Mouse (Mus musculus): Measurements from ENCODE around the gene Dnah2.
A peak's percentile ranks its signal among the peaks of the same experiment; 100 is the strongest.

The Dnah2 gene

DNA sequence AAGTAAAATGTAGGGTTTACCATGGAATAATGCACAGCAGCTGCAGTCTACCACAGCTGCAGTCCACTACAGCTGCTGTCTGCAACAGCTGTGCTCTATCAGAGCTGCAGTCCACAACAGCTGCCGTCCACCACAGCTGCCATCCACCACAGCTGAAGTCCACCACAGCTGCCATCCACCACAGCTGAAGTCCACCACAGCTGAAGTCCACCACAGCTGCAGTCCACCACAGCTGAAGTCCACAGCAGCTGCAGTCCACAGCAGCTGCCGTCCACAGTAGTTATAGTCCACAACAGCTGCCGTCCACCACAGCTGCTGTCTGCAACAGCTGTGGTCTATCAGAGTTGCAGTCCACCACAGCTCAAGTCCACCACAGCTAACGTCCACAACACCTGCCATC is 89.0 kb downstream of the Dnah2 start:
- DNase-seq, result no peak

DNA sequence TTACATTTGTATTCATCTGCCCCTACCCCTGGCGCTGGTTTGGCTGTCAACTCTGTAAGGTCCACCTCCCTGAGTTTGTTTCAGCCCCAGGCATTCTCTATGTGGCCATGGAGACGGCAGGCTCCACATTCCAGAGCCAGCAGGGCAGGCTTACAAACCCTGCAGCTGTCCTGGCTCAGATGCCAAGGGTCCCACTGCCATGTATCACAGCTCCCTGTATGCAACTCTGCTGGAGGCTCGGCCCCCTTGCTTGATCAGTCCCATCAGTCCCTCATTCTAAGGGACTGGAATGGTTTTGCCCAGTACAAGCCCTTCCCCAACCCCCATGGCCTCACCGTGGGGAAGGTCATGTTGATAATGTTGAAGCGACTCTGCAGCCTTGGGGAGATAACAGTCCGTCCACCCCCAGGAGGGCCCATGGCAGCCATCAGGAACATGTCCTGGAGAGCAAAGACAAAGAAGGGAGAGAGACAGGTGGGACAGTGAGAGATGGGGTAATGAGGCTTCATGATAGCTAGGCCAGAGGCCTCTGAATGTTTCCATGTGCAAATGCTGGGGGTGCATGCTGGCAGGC is 91.8 kb downstream of the Dnah2 start:
- peak; percentile 11 for DNase-seq

DNA sequence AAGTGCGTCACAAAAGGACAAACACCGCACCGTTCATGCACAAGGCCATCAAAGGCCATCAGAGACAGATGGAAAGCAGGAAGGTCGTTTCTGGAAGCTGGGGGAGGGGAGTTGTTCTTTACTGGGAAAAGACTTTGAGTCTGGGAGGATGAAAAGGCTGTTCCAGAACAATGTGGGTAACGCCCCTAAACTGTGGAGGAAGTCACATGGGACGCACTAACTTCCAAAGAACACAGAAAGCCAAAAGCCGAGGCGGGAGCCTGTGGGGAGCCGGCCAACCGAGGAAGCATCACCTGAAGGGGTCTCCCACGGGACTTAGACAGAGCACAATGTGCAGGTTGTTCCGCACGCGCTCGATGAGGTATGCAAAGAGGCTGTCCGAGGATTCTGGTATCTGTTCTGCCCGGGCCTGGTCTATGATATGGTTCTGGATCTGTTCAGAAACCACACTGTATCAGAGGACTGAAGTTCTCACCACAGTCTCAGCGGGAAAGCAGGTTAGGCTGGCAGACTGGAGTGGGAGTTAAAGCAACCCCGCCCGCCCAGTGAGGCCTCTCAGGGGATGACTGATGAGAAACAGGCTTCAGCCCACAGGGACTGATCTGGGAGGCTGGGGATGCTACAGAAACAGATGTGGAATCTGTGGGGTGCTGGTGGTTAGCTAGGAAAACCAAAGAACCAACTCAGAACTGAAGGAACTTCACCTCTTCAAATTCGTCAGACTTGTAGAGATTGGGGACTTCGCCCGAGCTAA is 96.6 kb downstream of the Dnah2 start:
- no peak for DNase-seq

DNA sequence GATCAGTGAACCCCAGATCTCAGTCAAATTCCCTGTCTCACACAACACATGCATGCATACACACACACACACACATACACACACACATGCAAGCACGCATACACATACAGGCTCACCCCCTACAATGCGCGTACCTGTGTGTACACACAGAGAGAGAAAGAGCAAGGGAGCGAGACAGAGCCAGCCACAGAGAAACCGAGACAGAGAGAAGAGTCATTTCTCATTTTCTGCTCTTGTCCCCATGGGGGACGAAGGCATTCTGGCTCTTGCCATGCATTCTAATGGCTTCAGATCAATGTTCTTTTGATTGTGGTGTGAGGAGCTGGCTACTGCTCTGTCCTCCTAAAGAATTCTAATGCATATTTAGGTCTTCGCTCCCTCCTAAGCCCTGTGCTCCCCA is 101.6 kb downstream of the Dnah2 start:
- DNase-seq, result no peak

DNA sequence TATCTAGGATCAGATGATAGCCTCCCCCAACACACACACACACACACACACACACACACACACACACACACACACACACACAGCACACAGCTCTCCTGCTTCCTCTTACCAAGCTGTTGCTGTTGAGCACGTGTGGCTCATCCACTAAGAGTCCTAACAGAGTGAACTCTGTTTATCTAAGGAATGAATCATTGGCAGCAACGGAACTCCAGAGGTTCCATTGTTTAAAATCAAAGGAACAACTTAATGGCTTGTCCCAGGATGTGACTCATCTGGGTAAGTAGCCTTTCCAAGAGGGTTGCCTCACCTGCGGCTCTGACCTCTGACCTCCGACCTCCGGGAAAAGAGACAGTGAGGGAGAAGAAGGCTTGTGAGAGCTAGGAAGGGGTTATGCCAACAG is 105.6 kb downstream of the Dnah2 start:
- DNase-seq, result no peak

DNA sequence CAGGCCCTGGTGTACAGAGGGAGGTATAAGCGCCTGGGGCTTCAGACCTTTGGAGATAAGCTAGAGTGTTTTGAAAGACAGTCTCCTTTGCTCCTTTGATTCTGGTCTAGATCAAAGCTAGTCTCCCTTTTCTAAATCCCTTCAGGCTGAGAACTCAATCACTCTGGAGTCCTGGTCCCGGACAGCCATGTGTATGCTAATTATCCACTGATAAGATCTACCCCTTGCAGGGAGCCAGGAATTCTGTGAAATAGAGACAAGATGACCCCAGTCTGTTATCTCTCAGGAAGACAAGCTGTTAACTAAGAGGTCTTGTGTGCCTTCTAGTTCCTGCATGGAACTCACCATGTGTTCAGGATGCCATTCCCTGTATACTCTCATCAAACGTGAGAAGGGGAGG is 111.6 kb downstream of the Dnah2 start:
- DNase-seq, result no peak

DNA sequence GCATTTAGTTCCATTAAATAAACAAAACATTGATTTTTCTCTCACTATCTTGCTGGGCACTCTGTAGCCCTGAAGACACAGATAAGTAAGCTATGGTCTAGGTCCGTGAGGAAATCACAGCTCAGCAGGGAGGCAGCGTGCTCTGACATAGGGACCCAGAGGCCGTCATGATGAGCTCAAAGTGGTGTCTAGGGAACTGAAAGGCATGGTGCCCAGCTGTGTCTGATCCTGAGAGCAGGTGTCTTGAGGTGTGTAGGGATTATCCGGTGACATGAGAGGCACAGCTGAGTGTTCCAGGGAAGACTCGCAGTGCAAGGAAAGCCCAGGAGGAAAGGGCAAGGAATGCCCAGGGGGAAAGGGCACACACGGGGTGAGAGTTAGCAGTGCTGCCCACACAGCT is 115.7 kb downstream of the Dnah2 start:
- no peak for DNase-seq

DNA sequence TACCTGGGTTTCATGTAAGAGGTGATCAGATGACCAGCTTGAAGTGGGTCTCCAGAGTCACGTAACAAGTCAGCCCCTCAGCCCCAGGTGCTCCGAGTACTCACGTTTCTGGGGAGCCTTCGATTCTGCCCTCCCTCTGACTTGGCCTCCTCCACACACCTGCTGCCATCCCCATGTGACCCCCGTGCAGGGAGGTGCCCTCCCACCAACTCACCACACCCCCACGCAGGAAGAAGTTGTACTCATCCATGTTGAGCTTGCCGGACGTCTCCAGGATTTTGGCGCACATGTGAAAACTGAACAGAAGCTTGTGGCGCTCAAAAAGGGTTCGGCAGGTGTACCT is 116.3 kb downstream of the Dnah2 start:
- DNase-seq, result no peak

DNA sequence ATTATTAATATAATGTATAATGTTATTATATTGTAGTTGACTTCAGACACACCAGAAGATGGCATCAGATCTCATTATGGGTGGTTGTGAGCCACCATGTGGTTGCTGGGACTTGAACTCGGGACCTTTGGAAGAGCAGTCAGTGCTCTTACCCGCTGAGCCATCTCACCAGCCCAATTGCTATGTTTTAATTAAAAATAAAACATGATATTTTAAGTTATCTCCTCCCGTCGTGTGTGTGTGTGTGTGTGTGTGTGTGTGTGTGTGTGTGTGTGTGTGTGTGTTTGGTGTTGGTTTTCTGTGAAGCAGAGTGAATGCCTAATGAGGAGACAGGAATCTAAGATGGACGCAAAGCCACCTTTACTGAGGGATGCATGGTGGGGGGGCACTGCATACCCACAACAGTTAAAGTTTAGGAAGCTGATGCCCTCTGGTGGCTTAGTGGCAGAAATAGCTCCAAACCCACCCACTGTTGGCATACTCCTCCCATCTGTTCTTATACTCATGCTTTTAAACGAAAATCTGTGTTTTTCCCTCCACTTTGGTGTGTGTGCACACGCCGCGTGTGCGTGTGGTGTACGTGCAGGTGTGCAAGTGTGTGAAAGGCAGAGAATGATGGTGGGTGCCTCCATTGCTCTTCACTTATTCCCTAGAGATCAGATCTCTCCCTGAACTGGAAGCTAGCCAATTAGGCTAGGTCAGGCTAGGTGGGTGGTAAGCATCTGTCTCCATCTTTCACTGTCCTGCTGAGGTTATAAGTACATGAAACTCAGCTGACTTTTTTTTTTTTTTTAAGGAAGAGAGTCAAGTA is 116.9 kb downstream of the Dnah2 start:
- peak; percentile 88 for DNase-seq

DNA sequence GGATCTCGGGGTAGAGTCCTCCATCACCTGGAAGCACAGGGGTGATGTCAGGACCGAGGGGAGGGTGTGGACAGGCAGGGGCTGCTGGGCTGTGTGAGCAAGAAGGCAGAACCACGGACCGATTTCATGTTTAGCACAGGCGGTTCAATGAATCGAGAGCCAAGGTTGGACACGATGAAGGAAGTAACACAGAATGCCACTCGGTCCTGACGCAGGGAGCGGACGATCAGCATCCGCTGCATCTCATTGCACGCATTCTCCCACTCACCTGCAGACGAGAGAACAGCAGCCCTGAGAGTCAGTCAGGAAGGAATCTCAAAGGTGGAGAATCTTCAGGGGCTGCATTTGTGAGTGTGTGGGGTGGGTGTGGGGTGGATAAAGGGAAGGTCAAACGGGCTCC is 118.3 kb downstream of the Dnah2 start:
- no peak for DNase-seq

DNA sequence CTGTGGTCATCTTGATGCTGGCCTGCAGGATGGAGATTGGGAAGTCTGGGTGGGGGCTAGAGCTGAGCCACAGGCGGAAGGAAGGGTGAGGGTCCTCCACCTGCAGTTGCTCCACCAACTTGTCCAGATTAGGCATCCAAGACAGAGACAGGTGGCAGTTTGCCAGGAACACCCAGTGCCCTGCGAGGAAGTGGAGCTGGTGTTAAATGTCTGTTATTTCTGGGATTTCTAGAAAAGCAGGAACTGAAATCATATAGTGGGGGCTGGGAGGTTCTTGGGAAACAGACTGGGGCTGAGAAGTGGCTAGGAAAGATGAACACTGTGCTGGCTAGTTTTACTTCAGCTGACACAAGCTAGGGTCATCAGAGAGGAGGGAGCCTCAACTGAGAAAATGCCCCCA is 119.6 kb downstream of the Dnah2 start:
- DNase-seq, result peak; percentile 63

DNA sequence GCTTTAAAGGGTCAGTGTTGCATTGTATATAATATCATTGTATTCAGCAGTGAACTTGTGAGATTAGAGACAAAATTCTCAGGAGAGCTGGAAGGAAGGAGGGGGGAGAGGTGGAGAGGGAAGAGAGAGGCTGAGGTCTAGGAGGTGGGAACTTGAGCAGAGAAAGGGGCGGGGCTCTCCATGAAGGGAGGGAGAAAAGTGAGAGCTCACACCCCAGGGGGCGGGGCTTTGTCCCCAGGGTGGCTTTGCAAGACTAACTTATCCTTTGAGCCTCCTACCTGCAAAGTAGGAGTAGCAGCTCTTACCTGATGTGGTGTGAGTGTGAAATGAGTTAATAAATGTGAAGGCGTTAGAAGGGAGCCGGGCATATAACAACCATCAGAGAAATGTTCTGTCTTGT is 120.2 kb downstream of the Dnah2 start:
- no peak for DNase-seq

DNA sequence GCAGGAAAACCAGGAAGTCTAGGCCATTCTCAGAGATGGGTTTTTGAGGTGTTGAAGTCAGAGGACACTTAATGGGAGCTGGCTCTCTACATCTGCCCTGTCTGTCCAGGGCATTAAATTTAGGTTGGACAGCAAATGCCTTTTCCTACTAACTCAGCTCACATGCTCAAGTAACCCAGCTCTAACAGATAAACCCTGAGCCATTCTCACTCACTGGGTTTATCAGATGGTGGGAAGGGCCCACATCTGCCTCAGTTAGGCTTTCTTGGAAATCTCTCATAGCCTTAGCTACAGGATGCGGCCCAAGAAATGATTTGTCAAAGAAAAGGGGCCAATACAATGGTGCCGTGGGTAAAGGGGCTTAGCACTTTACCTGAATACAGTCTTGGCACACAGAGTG is 122.7 kb downstream of the Dnah2 start:
- no peak for DNase-seq

DNA sequence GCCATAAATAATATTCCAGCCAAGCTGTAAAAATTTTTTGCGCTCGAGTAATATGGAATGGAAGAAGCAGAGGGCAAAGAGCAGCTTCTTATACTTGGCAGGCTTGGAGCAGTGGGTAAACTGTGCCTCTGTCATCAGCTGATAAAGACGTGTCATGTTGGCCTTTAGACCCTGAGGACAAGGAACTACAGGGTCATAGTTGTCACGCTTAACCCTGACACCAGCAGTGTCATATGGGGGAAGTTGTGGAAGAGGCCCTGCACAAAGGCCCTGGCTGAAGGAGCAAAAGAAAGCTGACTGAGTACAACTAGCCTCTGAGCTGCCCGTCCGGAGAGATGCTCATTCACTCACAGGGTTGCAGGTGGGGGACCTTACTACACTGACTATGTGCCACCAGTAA is 125.0 kb downstream of the Dnah2 start:
- DNase-seq, result no peak

DNA sequence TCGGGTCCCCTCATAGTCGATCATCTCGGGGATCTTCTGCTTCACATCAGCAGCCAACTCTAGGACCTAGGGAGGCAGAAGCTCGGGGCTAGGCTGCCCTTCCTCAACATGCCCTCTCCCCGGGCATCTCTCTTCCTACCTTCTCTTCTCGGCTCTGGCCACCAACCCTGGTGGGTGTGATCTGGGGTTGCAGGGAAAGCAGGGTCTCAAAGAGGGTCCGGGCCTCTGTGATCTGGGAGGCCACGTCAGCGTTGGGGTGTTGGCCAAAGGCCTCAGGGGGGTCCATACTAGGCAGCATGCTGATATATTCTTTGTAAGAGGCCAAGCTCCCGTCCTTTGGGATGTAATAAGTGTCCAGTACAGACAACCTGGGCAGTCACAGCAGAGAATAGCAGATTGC is 126.1 kb downstream of the Dnah2 start:
- no peak for DNase-seq

DNA sequence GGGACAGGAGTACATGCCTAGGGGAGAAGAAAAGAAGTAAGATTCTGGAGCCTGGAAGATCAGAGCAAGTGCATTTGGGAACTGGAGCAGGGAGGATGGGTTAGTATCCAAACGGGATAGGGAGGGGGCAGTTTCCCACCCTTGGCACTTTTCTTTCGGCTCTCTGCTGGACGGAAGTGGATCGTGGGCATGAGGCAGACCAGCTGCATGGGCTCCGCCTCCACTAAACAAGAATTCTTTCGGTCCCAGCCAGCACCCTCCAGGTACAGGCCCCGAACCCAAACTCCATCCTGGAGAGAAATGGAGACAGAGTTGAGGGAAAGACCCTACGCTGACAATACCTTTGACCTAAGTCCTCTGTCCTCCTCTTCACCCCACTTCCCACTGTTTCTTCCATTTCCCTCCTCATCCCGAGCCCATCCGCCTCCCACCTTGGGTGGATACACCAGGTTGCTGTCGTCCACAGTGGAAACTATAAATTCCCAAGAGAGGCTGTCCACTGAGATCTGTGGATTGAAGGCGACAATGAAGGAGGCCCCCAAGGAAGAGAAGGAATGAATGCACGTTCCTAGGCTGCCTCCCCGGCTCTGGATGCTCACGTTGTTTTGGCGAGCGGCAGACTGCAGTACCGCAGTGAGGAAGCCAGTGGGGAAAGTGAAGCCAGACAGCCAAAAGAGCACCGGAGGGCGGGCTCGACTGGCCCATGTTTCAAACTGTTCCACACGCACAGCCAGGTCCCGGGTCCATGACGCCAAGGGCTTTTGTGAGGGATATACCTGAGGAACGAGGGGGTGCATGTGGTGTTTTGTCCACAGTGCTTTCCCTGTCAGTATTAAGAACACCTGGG is 127.6 kb downstream of the Dnah2 start:
- no peak for DNase-seq

DNA sequence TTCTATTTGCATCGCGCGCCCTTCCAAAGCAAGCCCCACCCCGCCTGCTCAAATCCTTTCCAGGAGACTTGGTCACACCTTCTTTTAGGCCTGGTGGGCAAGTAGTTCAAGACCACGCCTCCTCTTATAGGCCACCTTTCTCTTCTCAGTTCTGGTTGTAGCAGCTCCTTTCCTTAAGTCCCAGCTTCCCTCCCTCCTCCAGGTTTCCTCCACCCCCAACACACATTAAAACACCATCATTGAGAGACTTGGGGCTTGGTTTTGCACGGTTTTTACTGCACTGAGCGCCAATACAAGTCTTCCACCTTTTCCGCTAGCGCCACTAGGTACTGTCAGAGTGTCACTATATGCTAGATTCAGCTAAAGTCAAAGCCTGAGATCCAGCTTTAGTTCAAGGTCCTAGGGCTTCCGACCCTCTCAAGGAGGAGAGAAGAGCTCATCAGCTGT is 128.3 kb downstream of the Dnah2 start:
- no peak for DNase-seq

DNA sequence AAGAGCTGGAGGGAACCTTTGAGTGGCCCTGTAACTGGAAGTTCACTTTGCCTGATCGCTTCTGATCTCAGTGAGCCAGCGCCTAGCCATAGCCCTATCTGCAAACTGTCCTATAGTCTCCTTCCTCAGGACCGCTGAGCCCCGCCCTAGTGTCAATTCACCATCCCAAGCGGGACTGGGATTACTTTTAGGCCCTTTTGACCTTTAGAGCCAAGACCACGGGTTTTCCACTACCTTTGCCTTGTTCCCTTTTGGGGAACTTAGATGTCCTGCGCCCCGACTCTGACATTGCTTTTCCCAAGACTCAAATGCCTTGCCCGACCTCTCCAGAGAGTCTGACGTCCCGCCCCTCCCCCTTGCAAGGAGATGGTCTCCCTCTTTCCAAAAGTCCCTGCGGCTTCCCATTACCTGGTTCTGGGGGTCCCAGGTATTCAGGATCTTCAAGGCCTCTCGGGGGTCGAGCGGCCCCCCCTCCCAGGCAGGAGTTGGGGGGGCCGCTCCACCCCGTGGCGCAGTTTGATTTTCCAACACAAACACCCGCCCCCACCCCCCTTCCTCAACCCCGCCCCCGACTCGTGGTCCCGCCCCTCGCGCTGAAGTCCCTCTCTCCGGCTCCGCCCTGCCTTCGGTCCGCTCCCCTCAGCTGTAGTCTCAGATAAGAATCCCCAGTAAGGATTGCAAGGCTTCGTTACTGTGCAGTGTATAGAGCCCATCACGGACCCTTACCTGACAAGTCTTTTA is 128.9 kb downstream of the Dnah2 start:
- DNase-seq, result no peak

DNA sequence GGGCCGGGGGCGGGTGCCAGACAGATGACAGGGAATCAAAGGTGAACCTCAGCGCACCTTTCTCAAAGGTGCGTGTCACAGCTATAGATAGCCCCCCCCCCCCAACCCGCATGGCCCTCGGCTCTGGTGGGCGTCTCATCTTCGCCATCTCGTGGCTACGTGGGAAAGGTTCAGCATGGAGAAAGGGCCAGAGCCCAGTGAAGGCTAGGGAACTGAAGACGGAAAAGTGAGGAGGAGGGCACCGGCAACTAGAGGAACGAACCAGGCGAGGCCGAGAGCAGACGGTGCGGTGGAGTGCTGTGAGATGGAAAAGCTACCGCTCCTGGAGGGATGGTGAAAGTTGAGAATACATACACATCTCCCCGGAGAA is 129.5 kb downstream of the Dnah2 start:
- no peak for DNase-seq

DNA sequence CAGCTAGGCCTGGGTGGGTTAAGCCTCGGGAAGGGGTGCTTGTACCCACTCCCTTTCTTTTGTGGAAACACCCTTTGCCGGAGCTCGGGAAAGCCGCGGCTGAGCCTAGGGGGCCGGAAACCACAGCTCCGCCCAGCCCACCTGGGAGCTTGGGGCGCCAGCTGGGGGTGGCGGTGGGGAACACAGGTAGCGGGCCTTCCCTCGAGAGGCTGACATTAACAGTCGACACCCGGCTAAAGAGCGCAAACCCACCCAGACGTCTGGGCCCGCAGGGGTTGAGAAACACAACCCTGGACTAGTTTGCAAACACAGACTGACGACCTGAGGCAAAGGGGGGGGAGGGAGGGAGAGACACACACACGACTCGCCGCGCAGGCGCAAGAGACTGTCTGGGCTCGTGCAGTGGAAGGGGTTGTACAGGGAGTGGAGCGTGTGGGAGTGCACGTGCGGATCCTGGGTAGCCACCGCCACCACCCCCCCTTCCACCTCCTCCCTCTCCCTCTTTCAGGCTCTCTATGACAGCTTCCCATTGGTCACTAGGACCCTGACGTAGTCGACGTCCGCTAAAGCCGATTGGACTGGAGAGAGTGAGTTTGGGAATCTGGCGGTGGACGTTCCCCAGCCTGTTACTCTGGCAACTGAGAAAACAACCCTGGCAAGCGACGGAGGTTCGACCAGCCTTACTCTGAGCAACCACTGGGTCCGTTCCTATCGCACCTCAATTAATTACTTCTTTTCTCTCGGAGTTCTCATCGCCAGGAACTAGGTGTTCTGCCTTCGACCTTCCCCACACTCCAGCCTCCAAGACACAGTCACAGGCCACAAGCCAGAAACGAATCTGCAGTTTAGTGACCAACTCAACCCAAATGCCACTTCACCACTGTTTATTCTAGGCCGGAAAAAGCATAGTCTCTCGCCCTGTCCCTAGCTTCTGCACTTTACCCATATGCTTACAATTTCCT is 130.1 kb downstream of the Dnah2 start:
- DNase-seq, result peak; percentile 96
